Mouse (Mus musculus): ENCODE measurements around the gene Ccdc117. TPM values are rescaled to one million over a fixed set of nuclear protein-coding genes. Genes with fewer than 3 reads are reported as not detected.

The Ccdc117 gene
- polyA plus RNA-seq, 1 experiment from 2014 or later: 7.4 TPM

Other genes starting within 250 kb of the Ccdc117 start
- 7.4 and 8.1 TPM in 2 replicates for gene Znrf3, start 97.3 kb downstream of the Ccdc117 start, polyA plus RNA-seq (2015; fragmentation: Nextera tagmentation; extraction: Ambion mirVana)
- gene Xbp1, start 21.5 kb downstream of the Ccdc117 start, polyA plus RNA-seq (2015; fragmentation: Nextera tagmentation; extraction: Ambion mirVana): 148 TPM in 2 replicates
- not detected in 2 replicates for gene Ankrd36, start 27.5 kb upstream of the Ccdc117 start, polyA plus RNA-seq (2015; fragmentation: Nextera tagmentation; extraction: Ambion mirVana)
- 182 and 207 TPM in 2 replicates for gene Mrps24, start 173.5 kb upstream of the Ccdc117 start, polyA plus RNA-seq (2015; fragmentation: Nextera tagmentation; extraction: Ambion mirVana)
- gene Urgcp, start 220.2 kb upstream of the Ccdc117 start, polyA plus RNA-seq (2015; fragmentation: Nextera tagmentation; extraction: Ambion mirVana): 35.6 and 36.7 TPM in 2 replicates
- gene Dbnl, start 246.3 kb upstream of the Ccdc117 start, polyA plus RNA-seq (2015; fragmentation: Nextera tagmentation; extraction: Ambion mirVana): 148 and 150 TPM in 2 replicates

All from hindbrain, embryonic 16.5 days (tissue).